Mouse (Mus musculus) layer of hippocampus, adult 18-20 months (tissue): ENCODE data around the gene Gm21988. TPM values are rescaled to one million over a fixed set of nuclear protein-coding genes. Genes with fewer than 3 reads are reported as not detected.

ENCODE experiments used
- DNase-seq, 2 experiments: peaks; one replicate each; pipeline ENCODE4 v3.0.0; 2022; ENCODE audit warnings: low spot score in 2 of 2
- long read RNA-seq: library from polyadenylated mRNA; stranded (forward); transcript quantifications from one replicate; pipeline ENCODE4 v2.0.0, GENCODE M21; 2021
- total RNA-seq, 2 experiments: library from RNA; stranded (reverse); gene quantifications; 2 replicates each; pipeline ENCODE4 v1.2.3; 2021

Gene Gm21988
- total RNA-seq: 1 to 10 TPM; 5.6 to 6.7 TPM
- long read RNA-seq, partial matches to known transcripts: 4 of 6 reads
- long read RNA-seq, other reads (novel, unspliced or antisense): 2 of 6 reads

- peak; percentile 81 to 92 for DNase-seq
Observed at GRCm38 (mm10) chr11:70239541-70240279, at the start of gene Gm21988, which contains the start of gene Rnasek. Gene Gm21988 (minus strand): TSS chr11:70239830. Gene Rnasek (minus strand): TSS chr11:70239842.

- DNase-seq: peak in 1 of 2 experiments; percentile 19
Observed at GRCm38 (mm10) chr11:70289236-70289635, 49.6 kb upstream of the Gm21988 start.

- no peak for DNase-seq
Observed at GRCm38 (mm10) chr11:70288102-70288501, 48.5 kb upstream of the Gm21988 start.

- DNase-seq: no peak
Observed at GRCm38 (mm10) chr11:70285686-70286085, 46.1 kb upstream of the Gm21988 start.

GRCm38 (mm10) chr11:70284757-70285156, 45.1 kb upstream of the Gm21988 start:
- DNase-seq: no peak

- no peak for DNase-seq
Observed at GRCm38 (mm10) chr11:70283666-70284065, 44.0 kb upstream of the Gm21988 start.

GRCm38 (mm10) chr11:70280441-70280840, 40.8 kb upstream of the Gm21988 start:
- peak in 1 of 2 experiments; percentile 3 for DNase-seq

GRCm38 (mm10) chr11:70278961-70279360, 39.3 kb upstream of the Gm21988 start:
- no peak for DNase-seq

GRCm38 (mm10) chr11:70271641-70272040, 32.0 kb upstream of the Gm21988 start:
- DNase-seq: peak in 1 of 2 experiments; percentile 26

- DNase-seq: no peak
Observed at GRCm38 (mm10) chr11:70266405-70266804, 26.8 kb upstream of the Gm21988 start.

GRCm38 (mm10) chr11:70265819-70266218, 26.2 kb upstream of the Gm21988 start:
- no peak for DNase-seq

- DNase-seq: no peak
Observed at GRCm38 (mm10) chr11:70265252-70265651, 25.6 kb upstream of the Gm21988 start.

- DNase-seq: no peak
Observed at GRCm38 (mm10) chr11:70259035-70259434, 19.4 kb upstream of the Gm21988 start.

- DNase-seq: no peak
Observed at GRCm38 (mm10) chr11:70254931-70255531, 15.4 kb upstream of the Gm21988 start, which contains the start of gene Alox12. Gene Alox12 (minus strand): TSS chr11:70255353.

- no peak for DNase-seq
Observed at GRCm38 (mm10) chr11:70254337-70254736, 14.7 kb upstream of the Gm21988 start.

GRCm38 (mm10) chr11:70251853-70252252, 12.2 kb upstream of the Gm21988 start:
- DNase-seq: no peak

- no peak for DNase-seq
Observed at GRCm38 (mm10) chr11:70250150-70250549, 10.5 kb upstream of the Gm21988 start.

GRCm38 (mm10) chr11:70247136-70247845, 7.7 kb upstream of the Gm21988 start:
- peak in 1 of 2 experiments; percentile 73 for DNase-seq

- no peak for DNase-seq
Observed at GRCm38 (mm10) chr11:70242591-70242990, 3.0 kb upstream of the Gm21988 start.

- no peak for DNase-seq
Observed at GRCm38 (mm10) chr11:70238591-70239440, 814 bp downstream of the Gm21988 start.
